Mouse (Mus musculus) neural tube, embryonic 13.5 days (tissue): ENCODE results near the gene Zfp69. TPM values are rescaled to one million over a fixed set of nuclear protein-coding genes. Genes with fewer than 3 reads are reported as not detected.

Experiments
- ATAC-seq: fragments of 200-750 bp; cut with Nextera tagmentation; 2 replicates; pipeline ENCODE4 v1.8.0; 2017; ENCODE audit warnings: low read depth, mild to moderate bottlenecking, moderate TSS enrichment, moderate library complexity
- H3K27ac ChIP-seq: fragments of 300-500 bp; sonication (generic); replicated peaks from 2 replicates; pipeline ENCODE4 v1.5.1; 2015; ENCODE audit warnings: moderate library complexity, mild to moderate bottlenecking, inconsistent platforms
- H3K27me3 ChIP-seq: fragments of 300-500 bp; sonication (generic); 2 replicates; pipeline ENCODE4 v1.6.1; 2015; ENCODE audit warnings: mild to moderate bottlenecking, inconsistent platforms
- H3K36me3 ChIP-seq: fragments of 300-500 bp; sonication (generic); 2 replicates; pipeline ENCODE4 v1.6.1; 2015; ENCODE audit warnings: mild to moderate bottlenecking, inconsistent platforms
- H3K4me1 ChIP-seq: fragments of 300-500 bp; sonication (generic); replicated peaks from 2 replicates; pipeline ENCODE4 v1.6.1; 2015; ENCODE audit warnings: inconsistent platforms
- H3K4me2 ChIP-seq: fragments of 300-500 bp; sonication (generic); 2 replicates; pipeline ENCODE4 v1.6.1; 2015; ENCODE audit warnings: inconsistent platforms, mild to moderate bottlenecking, moderate library complexity
- H3K4me3 ChIP-seq: fragments of 300-500 bp; sonication (generic); 2 replicates; pipeline ENCODE4 v1.5.1; 2015; ENCODE audit warnings: mild to moderate bottlenecking, inconsistent platforms
- H3K9ac ChIP-seq: fragments of 300-500 bp; sonication (generic); 2 replicates; pipeline ENCODE4 v1.6.1; 2015; ENCODE audit warnings: moderate library complexity, mild to moderate bottlenecking, inconsistent platforms
- H3K9me3 ChIP-seq: fragments of 300-500 bp; sonication (generic); 2 replicates; pipeline ENCODE4 v1.6.1; 2016; ENCODE audit warnings: inconsistent platforms
- WGBS: fragments of 180-500 bp; shearing (Covaris S2); methylation state at CpG from one replicate; pipeline ENCODE4 v1.1.7; 2015; 5-methylcytosine and 5-hydroxymethylcytosine counted together
- polyA plus RNA-seq: library from polyadenylated mRNA; unstranded; fragments of >200 nt; fragmentation: Nextera tagmentation; extraction: Ambion mirVana; gene quantifications from 2 replicates; pipeline ENCODE4 v1.2.1, GENCODE M21; 2015

Zfp69 gene
- polyA plus RNA-seq, 1 experiment from 2014 or later, result 7.9 TPM

DNA sequence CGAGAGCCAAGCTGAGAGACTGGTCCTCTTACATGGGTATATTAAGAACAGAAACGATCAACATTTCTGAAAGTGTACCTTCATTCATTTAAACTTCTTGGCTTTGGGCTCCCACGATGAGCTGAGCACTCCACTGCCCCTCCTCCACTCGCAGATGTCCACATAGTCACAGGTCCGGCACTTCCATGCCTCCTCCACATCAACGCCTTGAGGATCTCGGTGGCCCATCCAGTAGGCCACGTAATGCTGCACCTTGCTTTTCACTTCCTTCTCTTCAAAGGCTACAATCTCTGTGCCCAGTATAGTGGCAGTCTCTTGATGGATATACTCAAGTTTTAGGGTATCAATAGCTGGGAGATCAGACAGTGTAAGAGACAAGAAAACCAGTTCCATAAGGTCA, 30.0 kb downstream of the Zfp69 start:
- H3K4me3 ChIP-seq, result no peak overlapping the region
- 93% methylated on average over 8 of the region's 8 CpGs for whole genome bisulfite sequencing
- no peaks in the 10 kb centered on the region for H3K27me3 ChIP-seq
- ATAC-seq, result no peak
- no peak overlapping the region for H3K27ac ChIP-seq
- no peak overlapping the region for H3K9ac ChIP-seq
- peaks cover 43% of the 10 kb centered on the region for H3K36me3 ChIP-seq
- peaks cover 9% of the 10 kb centered on the region; the same call in 1 of the 2 replicates for H3K4me1 ChIP-seq
- H3K4me2 ChIP-seq, result no peak overlapping the region
- peaks cover 10% of the 10 kb centered on the region for H3K9me3 ChIP-seq

DNA sequence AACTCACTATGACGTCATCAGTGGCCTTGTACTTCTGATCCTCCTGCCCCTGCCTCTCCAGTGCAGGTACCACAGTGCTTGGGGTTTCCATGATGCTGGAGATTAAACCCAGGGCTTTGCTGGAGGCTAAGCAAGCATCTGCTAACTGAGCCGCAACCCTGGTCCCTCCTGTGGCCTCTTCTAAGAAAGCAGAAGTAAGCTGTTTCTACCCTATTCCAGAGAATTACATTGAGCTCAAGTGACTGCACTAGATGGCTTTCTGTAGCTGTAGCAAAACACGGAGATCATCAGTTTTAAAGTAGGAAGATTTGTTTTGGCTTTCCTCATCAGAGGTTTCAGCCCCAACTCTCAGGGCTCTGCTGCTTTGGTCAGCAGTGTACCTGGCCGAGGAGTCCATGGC, 37.0 kb downstream of the Zfp69 start:
- 70% methylated on average over 4 of the region's 4 CpGs for WGBS
- H3K9ac ChIP-seq, result no peak overlapping the region
- no peak for ATAC-seq

DNA sequence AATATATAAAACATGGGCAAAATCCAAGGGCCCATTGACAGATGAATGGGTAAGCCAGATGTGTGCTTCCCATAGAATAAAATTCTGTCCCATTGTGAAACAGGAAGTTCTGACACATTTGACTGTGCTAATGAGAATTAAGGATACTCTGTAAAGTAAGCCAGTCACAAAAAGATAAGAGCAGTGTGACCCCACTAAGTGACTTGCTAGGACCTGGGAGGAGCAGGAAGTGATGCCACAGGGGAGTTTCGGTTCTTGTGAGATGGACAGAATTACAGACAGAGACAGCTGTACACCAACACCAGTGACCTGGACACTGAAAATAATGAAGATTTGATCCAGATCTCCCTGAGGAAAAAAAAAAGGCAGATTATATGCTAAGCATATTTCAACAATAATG, 37.6 kb downstream of the Zfp69 start:
- H3K9ac ChIP-seq, result no peak overlapping the region
- 81% methylated on average over 1 of the region's 1 CpGs for WGBS
- ATAC-seq, result no peak

More for the DNA sequence above, 37.0 kb downstream of the Zfp69 start:
- Histone ChIP-seq H3K27me3 (no peaks in the 10 kb centered on the region), H3K4me3 (no peak overlapping the region), H3K9me3 (no peaks in the 10 kb centered on the region), H3K27ac (no peak overlapping the region), H3K36me3 (peaks cover 8% of the 10 kb centered on the region), H3K4me2 (no peak overlapping the region), H3K4me1 (no peaks in the 10 kb centered on the region)

DNA sequence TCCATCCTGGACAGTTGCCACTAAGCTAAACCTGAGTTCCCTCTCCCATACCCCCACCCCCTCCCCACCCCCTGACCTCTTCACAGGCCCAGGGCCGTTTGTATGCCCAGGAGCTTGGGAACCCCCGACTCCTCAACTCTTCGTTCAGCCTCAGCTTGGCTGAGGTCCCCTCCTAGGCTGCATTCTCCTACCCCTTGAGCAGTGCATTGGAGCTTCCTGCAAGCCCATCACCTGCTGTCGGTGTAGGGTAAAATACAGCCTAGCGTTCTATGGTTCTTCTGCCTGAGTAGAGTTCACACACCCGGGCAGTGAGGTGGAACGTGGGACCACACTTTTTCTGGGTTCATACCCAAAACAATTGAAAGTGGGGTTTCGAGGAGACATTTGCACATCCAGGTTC, 38.1 kb downstream of the Zfp69 start:
- Histone ChIP-seq H3K9ac (no peak overlapping the region), H3K36me3 (no peaks in the 10 kb centered on the region), H3K27ac (no peak overlapping the region), H3K4me2 (no peak overlapping the region), H3K27me3 (no peaks in the 10 kb centered on the region), H3K9me3 (no peaks in the 10 kb centered on the region), H3K4me3 (no peak overlapping the region), H3K4me1 (no peaks in the 10 kb centered on the region)
- ATAC-seq, result no peak
- WGBS, result 72% methylated on average over 8 of the region's 8 CpGs

More for the DNA sequence above, 37.6 kb downstream of the Zfp69 start:
- Histone ChIP-seq H3K9me3 (no peaks in the 10 kb centered on the region), H3K27me3 (no peaks in the 10 kb centered on the region), H3K36me3 (0 out of 2 replicates have a peak, but pooled peaks cover 2% of the 10 kb centered on the region), H3K4me1 (no peaks in the 10 kb centered on the region), H3K4me2 (no peak overlapping the region), H3K27ac (no peak overlapping the region), H3K4me3 (no peak overlapping the region)

DNA sequence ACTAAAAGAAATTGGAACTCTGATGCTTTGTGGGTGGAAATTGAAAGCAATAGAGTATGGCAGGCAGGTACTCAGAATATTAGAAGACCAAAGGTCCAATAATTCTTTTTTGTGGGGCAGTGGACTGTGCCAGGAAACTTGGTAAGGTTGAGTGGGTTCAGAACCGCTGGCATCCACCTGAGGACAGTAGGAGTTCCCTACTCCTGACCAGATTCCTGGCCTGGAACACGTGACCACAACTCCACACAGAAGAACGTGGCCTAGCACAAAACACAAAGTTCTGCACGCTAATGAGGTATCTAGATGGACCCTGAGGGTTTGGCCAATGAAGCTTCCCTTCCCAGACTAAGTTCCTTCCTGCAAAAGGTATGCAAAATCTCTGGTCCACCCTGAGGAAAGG, 38.6 kb downstream of the Zfp69 start:
- 65% methylated on average over 4 of the region's 4 CpGs for WGBS
- no peak overlapping the region for H3K27ac ChIP-seq
- no peak overlapping the region for H3K9ac ChIP-seq
- H3K4me2 ChIP-seq, result no peak overlapping the region
- no peaks in the 10 kb centered on the region for H3K36me3 ChIP-seq
- no peaks in the 10 kb centered on the region for H3K4me1 ChIP-seq
- ATAC-seq, result no peak
- H3K27me3 ChIP-seq, result no peaks in the 10 kb centered on the region
- no peaks in the 10 kb centered on the region for H3K9me3 ChIP-seq
- H3K4me3 ChIP-seq, result no peak overlapping the region

DNA sequence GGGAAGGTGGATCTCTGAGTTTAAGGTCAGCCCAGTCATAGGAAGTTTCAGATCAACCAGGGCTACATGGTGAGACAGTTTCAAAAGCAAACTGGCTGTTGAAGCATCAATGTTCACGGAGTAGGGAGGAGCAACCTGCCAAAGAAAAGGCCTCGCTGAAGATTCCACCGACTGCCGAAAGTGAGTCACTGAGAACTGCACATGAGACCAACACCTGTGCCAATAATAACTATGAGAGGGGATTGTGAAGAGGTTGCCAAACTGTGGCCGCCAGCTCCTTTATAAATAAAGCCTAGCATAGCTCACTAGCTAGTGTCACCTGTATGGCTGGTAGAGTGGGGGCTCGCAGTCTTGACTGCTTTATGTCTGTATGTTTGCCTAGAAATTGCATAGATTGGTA, 40.4 kb downstream of the Zfp69 start:
- H3K9me3 ChIP-seq, result no peaks in the 10 kb centered on the region
- no peak overlapping the region for H3K4me2 ChIP-seq
- no peaks in the 10 kb centered on the region for H3K4me1 ChIP-seq
- no peaks in the 10 kb centered on the region for H3K36me3 ChIP-seq
- no peaks in the 10 kb centered on the region for H3K27me3 ChIP-seq
- H3K27ac ChIP-seq, result no peak overlapping the region
- H3K9ac ChIP-seq, result no peak overlapping the region
- H3K4me3 ChIP-seq, result no peak overlapping the region
- no peak for ATAC-seq
- 86% methylated on average over 6 of the region's 6 CpGs for WGBS

DNA sequence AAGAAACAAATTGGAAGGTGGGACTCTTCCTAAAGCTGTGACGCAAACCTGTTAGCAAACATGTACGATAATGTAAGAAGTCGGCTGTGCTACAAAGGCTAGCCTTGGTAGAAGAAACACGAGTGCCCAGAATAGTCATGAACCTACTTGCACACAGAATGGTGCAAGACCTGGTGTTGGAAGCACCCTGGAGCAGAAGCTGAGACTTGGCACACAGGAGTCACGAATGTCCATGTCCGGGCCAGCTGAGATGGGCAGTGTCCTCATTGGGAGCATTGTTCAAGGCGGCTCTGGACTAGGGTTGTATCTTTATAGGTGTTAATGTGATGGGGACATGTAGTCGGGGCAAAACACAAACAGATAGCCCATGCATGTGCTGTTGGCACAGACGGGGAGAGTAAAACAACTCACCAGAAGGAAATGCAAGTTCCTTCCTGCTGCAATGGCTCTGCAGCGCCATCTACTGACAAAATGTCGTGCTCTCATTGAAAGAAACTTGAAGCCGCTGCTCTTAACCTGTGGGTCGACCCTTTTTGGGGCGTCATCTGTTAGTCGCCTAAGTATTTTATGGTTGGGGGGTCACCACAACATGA, 41.8 kb downstream of the Zfp69 start:
- Histone ChIP-seq H3K4me1 (no peaks in the 10 kb centered on the region), H3K36me3 (no peaks in the 10 kb centered on the region), H3K4me3 (no peak overlapping the region), H3K9ac (no peak overlapping the region), H3K4me2 (no peak overlapping the region), H3K27ac (no peak overlapping the region), H3K9me3 (no peaks in the 10 kb centered on the region), H3K27me3 (no peaks in the 10 kb centered on the region)
- ATAC-seq, result peak; percentile 53; the same call in 1 of the 2 replicates
- 34% methylated on average over 15 of the region's 15 CpGs for WGBS

DNA sequence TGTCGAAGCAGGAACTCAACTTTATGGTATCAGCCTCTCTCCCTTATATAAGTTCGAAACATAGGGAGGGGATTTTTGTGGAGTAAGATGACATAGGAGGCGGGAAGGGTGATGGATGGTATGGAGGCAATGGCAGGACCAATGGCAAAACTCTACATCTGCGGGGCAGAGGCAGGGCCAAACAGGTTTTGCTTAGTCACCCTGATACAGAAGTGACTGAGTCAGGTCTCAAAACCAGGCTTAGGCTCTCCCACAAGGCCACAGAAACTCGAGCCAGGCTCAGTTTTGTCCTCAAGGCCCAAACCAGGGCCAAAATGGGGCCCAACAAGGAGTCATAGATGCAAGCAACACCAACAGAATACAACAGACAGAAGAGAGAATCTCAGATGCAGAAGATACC, 45.9 kb downstream of the Zfp69 start:
- Histone ChIP-seq H3K36me3 (no peaks in the 10 kb centered on the region), H3K4me1 (no peaks in the 10 kb centered on the region), H3K4me3 (no peak overlapping the region), H3K9me3 (no peaks in the 10 kb centered on the region), H3K9ac (no peak overlapping the region), H3K27me3 (no peaks in the 10 kb centered on the region), H3K4me2 (no peak overlapping the region), H3K27ac (no peak overlapping the region)
- ATAC-seq, result no peak
- WGBS, result 80% methylated on average over 5 of the region's 5 CpGs

DNA sequence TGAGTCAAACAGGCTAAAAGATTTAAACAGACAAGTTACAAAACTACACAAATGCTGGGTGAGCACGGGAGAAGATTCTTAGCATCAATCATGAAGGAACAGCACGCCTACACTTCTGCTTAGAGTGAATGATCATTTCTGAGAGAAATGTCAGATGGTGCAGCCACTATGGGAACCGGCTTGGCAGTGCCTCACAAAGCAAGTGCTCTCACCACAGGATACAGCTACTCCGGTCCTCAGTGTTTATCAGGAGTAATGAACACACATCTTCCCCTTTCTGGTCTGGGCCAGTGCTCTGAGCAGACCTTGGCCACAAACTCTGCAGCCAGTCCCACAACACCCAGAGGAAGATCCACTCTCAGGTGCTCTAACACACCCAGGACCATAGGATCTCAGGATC, 47.0 kb downstream of the Zfp69 start:
- Histone ChIP-seq H3K27ac (no peak overlapping the region), H3K4me2 (no peak overlapping the region), H3K9ac (no peak overlapping the region), H3K4me1 (no peaks in the 10 kb centered on the region), H3K9me3 (no peaks in the 10 kb centered on the region), H3K36me3 (no peaks in the 10 kb centered on the region), H3K27me3 (no peaks in the 10 kb centered on the region), H3K4me3 (no peak overlapping the region)
- no peak for ATAC-seq
- WGBS, result 81% methylated on average over 4 of the region's 4 CpGs

DNA sequence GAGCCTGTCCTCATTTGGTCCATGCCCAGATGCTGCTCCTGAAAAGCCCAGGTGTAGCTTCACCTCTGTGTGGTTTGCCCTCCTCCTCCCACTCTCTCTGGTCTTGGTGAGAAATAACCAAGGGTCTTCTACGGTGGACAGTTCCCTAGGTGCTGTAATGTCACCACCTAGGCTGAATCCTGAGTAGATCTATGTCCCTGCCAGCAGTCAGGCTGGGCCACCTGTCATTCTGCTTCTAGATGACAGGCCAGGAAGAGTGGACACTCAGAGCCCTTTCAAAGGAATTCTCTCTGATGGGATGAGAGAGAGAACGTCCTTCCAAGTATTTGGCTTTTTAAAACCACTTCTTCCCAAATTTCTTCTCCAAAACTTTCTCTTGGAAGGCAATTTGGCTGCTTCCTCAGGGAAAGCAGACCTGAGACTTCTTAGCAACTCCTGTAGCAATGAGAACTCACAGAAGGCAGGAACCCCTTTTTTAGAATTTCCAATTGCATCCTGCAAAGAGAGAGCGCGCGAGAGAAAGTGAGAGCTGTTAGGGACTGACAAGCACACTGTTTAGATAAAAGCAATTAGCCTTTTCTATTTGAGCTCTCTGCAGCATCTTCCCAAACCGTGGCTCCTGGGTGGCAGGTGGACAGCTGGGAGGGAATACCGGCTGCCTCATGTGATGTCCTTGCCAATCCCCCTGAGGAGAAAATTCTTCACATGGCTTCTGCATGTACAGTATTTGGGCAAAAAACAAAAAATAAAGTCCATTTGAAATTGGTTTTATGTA, 55.5 kb downstream of the Zfp69 start:
- Histone ChIP-seq H3K27ac (no peak overlapping the region), H3K4me3 (no peak overlapping the region), H3K27me3 (no peaks in the 10 kb centered on the region), H3K4me1 (peaks cover 5% of the 10 kb centered on the region; the same call in 1 of the 2 replicates), H3K9me3 (no peaks in the 10 kb centered on the region), H3K36me3 (no peaks in the 10 kb centered on the region), H3K9ac (no peak overlapping the region), H3K4me2 (no peak overlapping the region)
- no peak for ATAC-seq
- 82% methylated on average over 7 of the region's 7 CpGs for WGBS

DNA sequence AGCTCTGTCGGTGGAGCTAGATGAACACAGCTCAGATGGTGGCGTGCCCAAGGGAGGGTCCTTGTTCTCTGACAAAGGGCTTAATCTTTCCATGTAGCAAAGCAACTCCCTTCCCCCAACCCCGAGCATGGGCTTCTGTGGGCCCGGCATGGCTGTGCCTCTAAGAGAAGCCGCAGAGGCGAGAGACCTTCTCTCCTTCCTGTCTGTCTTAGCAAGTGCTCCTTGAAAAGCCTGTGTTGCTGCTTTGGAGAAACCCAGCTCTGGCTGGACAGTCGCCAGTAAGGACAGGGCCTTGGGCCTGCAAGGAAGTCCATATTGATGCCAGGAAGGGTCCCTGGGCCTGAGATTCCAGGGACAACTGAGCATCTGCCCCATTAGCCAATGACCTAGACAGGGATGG, 56.3 kb downstream of the Zfp69 start:
- no peaks in the 10 kb centered on the region for H3K36me3 ChIP-seq
- no peak overlapping the region for H3K4me3 ChIP-seq
- H3K27ac ChIP-seq, result no peak overlapping the region
- H3K9me3 ChIP-seq, result no peaks in the 10 kb centered on the region
- ATAC-seq, result no peak
- no peak overlapping the region for H3K9ac ChIP-seq
- H3K27me3 ChIP-seq, result no peaks in the 10 kb centered on the region
- no peak overlapping the region for H3K4me2 ChIP-seq
- WGBS, result 76% methylated on average over 7 of the region's 7 CpGs
- H3K4me1 ChIP-seq, result peaks cover 5% of the 10 kb centered on the region; the same call in 1 of the 2 replicates

DNA sequence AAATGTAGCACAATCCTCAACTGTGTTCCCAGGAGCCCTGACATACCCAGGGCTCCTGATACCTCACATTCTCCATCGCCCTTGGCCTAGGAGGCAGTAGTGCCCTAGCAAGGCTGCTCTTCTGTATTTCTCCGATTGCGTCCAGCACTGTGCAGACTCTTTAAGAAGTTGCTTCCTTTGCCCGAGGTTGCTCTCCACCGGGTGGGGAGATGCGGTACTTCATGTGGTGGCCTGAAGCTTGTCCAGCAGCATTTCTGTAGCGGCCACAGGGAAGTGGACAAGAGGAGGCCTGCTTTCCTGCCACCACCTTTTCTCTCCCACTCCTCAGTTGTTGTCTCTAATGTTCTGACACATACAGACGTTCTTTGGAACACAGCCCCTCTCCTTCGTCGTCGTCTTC, 56.9 kb downstream of the Zfp69 start:
- H3K9me3 ChIP-seq, result no peaks in the 10 kb centered on the region
- no peak overlapping the region for H3K27ac ChIP-seq
- H3K4me1 ChIP-seq, result peaks cover 5% of the 10 kb centered on the region; the same call in 1 of the 2 replicates
- ATAC-seq, result no peak
- H3K4me3 ChIP-seq, result no peak overlapping the region
- H3K4me2 ChIP-seq, result no peak overlapping the region
- no peaks in the 10 kb centered on the region for H3K36me3 ChIP-seq
- no peak overlapping the region for H3K9ac ChIP-seq
- WGBS, result 81% methylated on average over 11 of the region's 11 CpGs
- no peaks in the 10 kb centered on the region for H3K27me3 ChIP-seq
